Mouse (Mus musculus): Measurements from ENCODE around the gene Ccl27a.
"Not testable (repeated sequence)": the region's sequence is repeated elsewhere in the genome, so short reads cannot be mapped to it uniquely, and the experiment has no call there.

Gene Ccl27a

GRCm38 (mm10) chr4:41774002-41774401 lies at the start of gene Ccl27a:
Ccl27a (minus strand) TSS chr4:41774247.
- peak; percentile 82 for DNase-seq (ENCODE audit: low spot score)

- not testable (repeated sequence) for DNase-seq (ENCODE audit: low spot score)
These were observed 9.2 kb upstream of the Ccl27a start for GRCm38 (mm10) chr4:41783197-41783596.

- DNase-seq (ENCODE audit: low spot score) = not testable (repeated sequence)
These were observed 8.7 kb upstream of the Ccl27a start for GRCm38 (mm10) chr4:41782711-41783110.

GRCm38 (mm10) chr4:41781748-41782485 lies 7.9 kb upstream of the Ccl27a start:
- not testable (repeated sequence) for DNase-seq (ENCODE audit: low spot score)

- DNase-seq (ENCODE audit: low spot score) = not testable (repeated sequence)
These were observed 7.2 kb upstream of the Ccl27a start for GRCm38 (mm10) chr4:41781271-41781670.

- not testable (repeated sequence) for DNase-seq (ENCODE audit: low spot score)
These were observed 1.8 kb upstream of the Ccl27a start for GRCm38 (mm10) chr4:41775840-41776239.

GRCm38 (mm10) chr4:41774506-41774905 lies 459 bp upstream of the Ccl27a start:
- DNase-seq (ENCODE audit: low spot score) = not testable (repeated sequence)

- DNase-seq (ENCODE audit: low spot score) = not testable (repeated sequence)
These were observed 545 bp downstream of the Ccl27a start for GRCm38 (mm10) chr4:41773502-41773901.

GRCm38 (mm10) chr4:41772946-41773345 lies 1.1 kb downstream of the Ccl27a start:
- DNase-seq (ENCODE audit: low spot score) = not testable (repeated sequence)

GRCm38 (mm10) chr4:41767301-41767700 lies 6.7 kb downstream of the Ccl27a start:
- not testable (repeated sequence) for DNase-seq (ENCODE audit: low spot score)

GRCm38 (mm10) chr4:41763176-41763575 lies 10.9 kb downstream of the Ccl27a start:
- not testable (repeated sequence) for DNase-seq (ENCODE audit: low spot score)

GRCm38 (mm10) chr4:41762688-41763114 lies 11.3 kb downstream of the Ccl27a start:
- DNase-seq (ENCODE audit: low spot score) = not testable (repeated sequence)

- DNase-seq (ENCODE audit: low spot score) = no peak
These were observed 11.9 kb downstream of the Ccl27a start for GRCm38 (mm10) chr4:41762099-41762687.

- no peak for DNase-seq (ENCODE audit: low spot score)
These were observed 12.4 kb downstream of the Ccl27a start for GRCm38 (mm10) chr4:41761680-41762079.

- no peak for DNase-seq (ENCODE audit: low spot score)
These were observed 13.1 kb downstream of the Ccl27a start for GRCm38 (mm10) chr4:41760911-41761310.

- peak; percentile 79 for DNase-seq (ENCODE audit: low spot score)
These were observed 13.7 kb downstream of the Ccl27a start for GRCm38 (mm10) chr4:41760288-41760721.

GRCm38 (mm10) chr4:41759656-41760287 lies 14.3 kb downstream of the Ccl27a start:
- no peak for DNase-seq (ENCODE audit: low spot score)

- no peak for DNase-seq (ENCODE audit: low spot score)
These were observed 14.8 kb downstream of the Ccl27a start for GRCm38 (mm10) chr4:41759206-41759605.

- no peak for DNase-seq (ENCODE audit: low spot score)
These were observed 15.3 kb downstream of the Ccl27a start for GRCm38 (mm10) chr4:41758701-41759100.

- no peak for DNase-seq (ENCODE audit: low spot score)
These were observed 16.0 kb downstream of the Ccl27a start for GRCm38 (mm10) chr4:41758021-41758420.

GRCm38 (mm10) chr4:41757321-41757720 lies 16.7 kb downstream of the Ccl27a start:
- DNase-seq (ENCODE audit: low spot score) = no peak

- no peak for DNase-seq (ENCODE audit: low spot score)
These were observed 17.6 kb downstream of the Ccl27a start for GRCm38 (mm10) chr4:41756440-41756839.

Measured in layer of hippocampus, adult 11-12 months (tissue).